Mouse (Mus musculus): ENCODE measurements around the gene 4930412O13Rik. TPM values are rescaled to one million over a fixed set of nuclear protein-coding genes. Genes with fewer than 3 reads are reported as not detected.
A peak's percentile ranks its signal among the peaks of the same experiment; 100 is the strongest.

The 4930412O13Rik gene
- polyA plus RNA-seq, 1 experiment from 2014 or later: 0.23 TPM

DNA sequence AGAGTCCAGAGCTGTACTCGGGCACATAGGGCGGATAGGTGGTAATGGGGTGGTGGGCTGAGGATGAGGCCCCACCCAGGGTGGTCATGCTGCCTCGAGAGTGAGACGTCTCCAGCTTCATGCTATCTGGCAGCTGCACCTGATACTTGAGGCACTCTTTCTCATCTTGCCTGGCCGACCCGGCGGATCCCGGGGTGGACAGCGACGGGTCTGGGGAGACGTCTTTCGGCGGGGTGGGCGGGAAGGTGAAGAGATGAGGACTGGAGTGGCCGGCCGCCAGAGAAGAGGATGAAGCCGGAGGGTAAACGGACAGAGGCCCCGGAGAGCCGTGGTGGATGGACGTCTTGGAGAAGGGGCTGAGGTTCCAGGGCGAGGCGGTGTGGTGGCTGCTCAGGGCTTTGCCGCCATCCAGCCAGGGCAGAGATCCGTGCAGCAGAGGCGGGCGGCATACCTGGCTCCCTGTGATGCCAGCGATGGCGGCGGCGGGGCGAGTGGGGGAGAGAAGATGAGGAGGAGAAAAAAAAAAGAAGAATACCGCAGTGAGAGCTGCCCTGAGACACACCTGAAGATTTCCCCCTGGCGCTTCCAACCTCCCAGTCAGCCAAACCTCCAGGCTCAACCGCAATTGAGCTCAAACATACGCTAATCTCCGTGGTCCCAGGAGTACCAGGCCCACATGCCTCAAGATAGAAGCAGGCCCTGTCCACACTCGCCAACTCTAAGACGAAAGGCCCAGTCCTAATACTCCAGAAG lies 6.4 kb upstream of the 4930412O13Rik start:
- H3K9me3 ChIP-seq: no peaks in the 10 kb centered on the region
- H3K36me3 ChIP-seq: no peaks in the 10 kb centered on the region
- WGBS: 10% methylated on average over 39 of the region's 39 CpGs
- ATAC-seq (ENCODE audit: low FRiP score, low read depth): no peak
- H3K27ac ChIP-seq: no peak overlapping the region
- H3K9ac ChIP-seq: no peak overlapping the region
- H3K4me2 ChIP-seq (replicated peaks): peak overlapping the region; percentile 77
- peaks cover 39% of the 10 kb centered on the region for H3K4me1 ChIP-seq
- H3K27me3 ChIP-seq: peaks cover 98% of the 10 kb centered on the region
- peak overlapping the region; percentile 19 for H3K4me3 ChIP-seq

DNA sequence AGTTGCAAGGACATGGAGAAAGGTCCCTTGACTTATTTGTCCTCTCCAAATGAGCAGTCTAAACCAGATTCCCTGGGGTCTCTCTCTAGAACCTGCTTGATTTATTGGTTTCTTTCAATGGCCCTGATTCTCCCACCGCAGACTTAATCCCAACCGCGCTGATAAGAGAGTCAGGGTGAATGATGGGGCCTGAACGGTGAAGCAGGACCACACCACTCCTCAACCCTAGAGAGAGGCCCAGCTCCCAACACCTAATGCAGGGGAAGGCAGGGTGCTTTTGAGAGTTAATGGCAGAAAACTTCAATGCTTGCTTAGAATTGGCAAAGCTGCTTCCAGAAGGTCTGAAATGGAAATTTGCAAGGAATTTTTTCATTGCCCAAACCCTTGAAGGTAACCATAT lies 5.8 kb upstream of the 4930412O13Rik start:
- H3K4me1 ChIP-seq: peaks cover 42% of the 10 kb centered on the region
- H3K9me3 ChIP-seq: no peaks in the 10 kb centered on the region
- ATAC-seq (ENCODE audit: low FRiP score, low read depth): no peak
- no peaks in the 10 kb centered on the region for H3K36me3 ChIP-seq
- peaks cover 98% of the 10 kb centered on the region for H3K27me3 ChIP-seq
- WGBS: 5% methylated on average over 4 of the region's 4 CpGs
- H3K27ac ChIP-seq: no peak overlapping the region
- no peak overlapping the region for H3K9ac ChIP-seq
- H3K4me3 ChIP-seq: peak overlapping the region; percentile 19
- peak overlapping the region; percentile 77 for H3K4me2 ChIP-seq (replicated peaks)

DNA sequence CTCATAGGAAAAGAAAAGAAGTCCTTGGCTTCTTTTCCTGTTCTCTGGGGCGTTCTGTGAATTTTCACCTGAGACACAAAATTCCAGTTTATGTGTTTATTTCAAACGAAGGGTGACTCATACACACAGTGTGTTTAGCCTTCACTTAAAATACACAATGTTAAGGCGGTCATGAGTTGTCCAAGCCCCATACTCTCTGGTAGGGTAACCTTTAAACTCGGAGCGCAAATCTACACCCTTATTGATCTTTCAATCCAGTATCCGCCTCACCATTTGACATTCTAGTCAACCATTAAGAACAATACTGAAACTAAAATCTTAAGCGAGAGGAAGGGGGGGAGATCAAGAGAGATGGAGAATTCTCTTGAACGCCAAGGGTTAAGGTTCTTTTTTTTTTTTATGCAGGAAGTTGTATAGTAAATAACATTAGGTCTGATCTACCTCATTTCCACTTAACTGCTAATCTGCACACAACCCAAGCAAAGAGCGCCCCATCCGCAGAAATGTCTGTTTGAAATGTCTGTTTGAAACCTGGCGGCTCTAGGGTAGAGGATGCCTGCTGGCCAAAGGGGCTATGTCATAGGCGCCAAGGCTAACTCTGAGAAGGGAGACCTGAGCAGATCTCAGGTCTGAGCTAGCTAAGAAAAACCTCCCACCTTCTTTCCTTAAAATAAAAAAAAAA lies 5.2 kb upstream of the 4930412O13Rik start:
- H3K27ac ChIP-seq: no peak overlapping the region
- H3K9ac ChIP-seq: no peak overlapping the region
- H3K4me1 ChIP-seq: peaks cover 44% of the 10 kb centered on the region
- no peaks in the 10 kb centered on the region for H3K9me3 ChIP-seq
- peak overlapping the region; percentile 48 for H3K4me3 ChIP-seq
- no peak for ATAC-seq (ENCODE audit: low FRiP score, low read depth)
- H3K27me3 ChIP-seq: peaks cover 98% of the 10 kb centered on the region
- peak overlapping the region; percentile 77 for H3K4me2 ChIP-seq (replicated peaks)
- 21% methylated on average over 12 of the region's 12 CpGs for WGBS
- no peaks in the 10 kb centered on the region for H3K36me3 ChIP-seq

DNA sequence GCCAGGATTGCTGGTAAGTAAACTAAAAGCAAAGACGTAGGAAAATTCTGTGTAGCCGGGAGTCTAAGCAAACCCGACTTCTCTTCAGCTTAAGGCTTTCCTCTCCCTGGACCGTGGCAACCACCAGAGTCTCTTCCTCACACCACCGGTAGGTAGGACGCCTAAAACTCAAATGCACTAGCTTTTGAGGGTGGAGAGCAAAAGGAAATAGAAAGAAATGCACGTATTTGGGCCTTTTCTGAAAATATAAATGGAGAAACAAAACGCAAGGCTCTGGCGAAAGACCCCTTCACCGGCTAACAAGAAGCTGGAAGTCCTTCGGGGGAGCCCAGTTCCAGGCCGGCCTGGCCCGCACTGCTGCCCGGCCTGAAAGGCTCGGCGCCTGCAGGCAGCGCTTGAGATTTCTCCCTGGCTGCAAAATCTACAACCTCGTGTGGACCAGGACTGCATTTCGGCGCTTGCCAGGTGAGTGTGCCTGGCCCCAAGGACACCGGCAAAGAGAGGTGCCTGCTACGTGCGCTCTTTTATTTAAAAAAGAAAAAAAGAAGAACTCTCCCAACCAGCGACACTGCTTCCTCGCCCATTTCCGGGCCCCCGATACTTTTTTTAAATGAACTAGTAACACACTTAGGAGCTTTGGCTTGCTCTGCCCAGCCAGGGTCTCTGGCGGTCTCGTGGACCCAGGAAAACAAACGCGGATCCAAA lies 4.3 kb upstream of the 4930412O13Rik start:
- 2% methylated on average over 31 of the region's 31 CpGs for WGBS
- no peak for ATAC-seq (ENCODE audit: low FRiP score, low read depth)
- no peaks in the 10 kb centered on the region for H3K36me3 ChIP-seq
- peaks cover 53% of the 10 kb centered on the region for H3K4me1 ChIP-seq
- no peaks in the 10 kb centered on the region for H3K9me3 ChIP-seq
- H3K27ac ChIP-seq: no peak overlapping the region
- peak overlapping the region; percentile 77 for H3K4me2 ChIP-seq (replicated peaks)
- peaks cover 98% of the 10 kb centered on the region for H3K27me3 ChIP-seq
- H3K4me3 ChIP-seq: peak overlapping the region; percentile 48
- peak overlapping the region; percentile 35; the same call in 1 of the 2 replicates for H3K9ac ChIP-seq

DNA sequence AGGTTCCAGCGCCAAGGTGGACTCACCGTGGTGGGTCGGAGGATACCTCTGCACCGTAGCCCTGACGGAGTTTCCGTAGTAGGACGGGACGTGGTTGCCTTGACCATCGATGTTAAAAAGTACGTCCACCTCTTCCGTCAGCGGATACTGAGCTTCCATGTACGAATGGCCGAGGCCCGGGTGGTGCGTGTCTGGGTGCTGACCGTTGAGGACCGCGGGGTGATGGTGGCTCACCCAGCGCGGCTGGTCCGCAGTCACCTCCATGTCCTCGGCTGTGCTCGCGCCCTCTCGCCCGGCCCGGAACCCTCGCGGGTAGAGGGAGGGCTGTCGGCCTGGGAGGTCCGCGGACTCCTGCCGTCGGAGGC lies 3.7 kb upstream of the 4930412O13Rik start:
- Histone ChIP-seq H3K9me3 (no peaks in the 10 kb centered on the region), H3K36me3 (no peaks in the 10 kb centered on the region), H3K4me3 (peak overlapping the region; percentile 48), H3K27me3 (peaks cover 98% of the 10 kb centered on the region), H3K4me2 (replicated peaks) (peak overlapping the region; percentile 77), H3K9ac (peak overlapping the region; percentile 48), H3K4me1 (peaks cover 55% of the 10 kb centered on the region), H3K27ac (no peak overlapping the region)
- under 1% methylated on average over 35 of the region's 35 CpGs for WGBS
- no peak for ATAC-seq (ENCODE audit: low FRiP score, low read depth)

DNA sequence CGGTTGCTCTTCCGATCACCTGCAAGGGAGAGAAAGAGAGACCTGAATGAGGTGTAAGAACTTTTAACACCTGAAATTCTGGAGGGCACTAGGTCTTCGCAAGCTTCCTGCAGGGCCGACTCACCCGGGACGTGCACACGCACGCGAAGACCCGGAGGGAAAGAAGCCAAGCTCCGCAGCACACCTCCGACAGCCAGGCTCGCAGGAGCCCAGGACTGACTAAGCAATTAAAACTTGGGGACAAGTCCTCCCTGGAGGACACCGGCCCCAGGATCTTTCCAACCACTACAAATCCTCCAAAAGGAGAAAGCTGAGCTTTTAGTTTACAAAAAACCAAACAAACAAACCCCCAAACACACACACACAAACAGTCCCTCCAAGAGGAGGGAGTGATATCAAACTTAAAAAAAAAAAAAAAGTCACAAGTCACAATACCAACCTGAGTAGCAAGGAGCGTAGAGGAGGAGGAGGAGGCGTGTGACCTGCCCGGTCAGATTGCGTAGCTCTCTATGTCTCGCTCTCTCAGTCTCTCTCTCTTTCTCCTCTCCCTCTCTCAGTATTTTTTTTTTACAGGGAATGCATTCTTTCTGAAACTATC lies 3.0 kb upstream of the 4930412O13Rik start:
- Histone ChIP-seq H3K27me3 (peaks cover 98% of the 10 kb centered on the region), H3K4me2 (replicated peaks) (peak overlapping the region; percentile 77), H3K36me3 (no peaks in the 10 kb centered on the region), H3K27ac (no peak overlapping the region), H3K4me3 (peak overlapping the region; percentile 48), H3K4me1 (peaks cover 55% of the 10 kb centered on the region), H3K9me3 (no peaks in the 10 kb centered on the region), H3K9ac (peak overlapping the region; percentile 35; the same call in 1 of the 2 replicates)
- no peak for ATAC-seq (ENCODE audit: low FRiP score, low read depth)
- under 1% methylated on average over 19 of the region's 19 CpGs for WGBS

DNA sequence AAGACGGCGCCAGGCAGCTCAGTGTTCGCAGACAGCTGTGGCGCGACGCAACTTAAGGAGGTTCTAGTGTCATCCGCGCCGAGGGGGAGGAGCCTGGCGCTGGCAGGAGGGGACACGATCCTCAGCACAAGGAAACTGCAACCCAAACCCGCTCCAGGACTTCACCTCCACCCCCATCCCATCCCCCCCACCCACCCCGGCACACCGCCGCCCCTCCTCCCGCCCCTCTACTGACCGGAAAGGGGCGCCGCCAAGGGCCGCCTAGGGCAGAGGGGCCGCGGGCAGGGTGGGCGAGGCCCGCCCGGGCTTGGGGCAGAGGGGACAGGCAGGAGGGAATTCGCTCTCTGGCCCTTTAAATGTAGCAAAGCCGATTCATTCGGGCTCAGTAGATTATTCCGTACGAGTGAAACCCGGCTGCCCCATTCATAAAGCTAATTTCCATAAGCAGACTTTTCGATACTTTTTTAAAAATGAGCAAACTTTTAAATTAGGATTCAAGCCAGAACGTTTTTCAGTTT lies 2.4 kb upstream of the 4930412O13Rik start:
- Histone ChIP-seq H3K4me1 (peaks cover 60% of the 10 kb centered on the region), H3K4me3 (peak overlapping the region; percentile 48), H3K27ac (no peak overlapping the region; the same call in 1 of the 2 replicates), H3K27me3 (peaks cover 98% of the 10 kb centered on the region), H3K9me3 (no peaks in the 10 kb centered on the region), H3K36me3 (no peaks in the 10 kb centered on the region), H3K9ac (peak overlapping the region; percentile 35; the same call in 1 of the 2 replicates), H3K4me2 (replicated peaks) (peak overlapping the region; percentile 77)
- ATAC-seq (ENCODE audit: low FRiP score, low read depth): peak; percentile 9; the same call in 1 of the 2 replicates
- WGBS: under 1% methylated on average over 31 of the region's 33 CpGs

DNA sequence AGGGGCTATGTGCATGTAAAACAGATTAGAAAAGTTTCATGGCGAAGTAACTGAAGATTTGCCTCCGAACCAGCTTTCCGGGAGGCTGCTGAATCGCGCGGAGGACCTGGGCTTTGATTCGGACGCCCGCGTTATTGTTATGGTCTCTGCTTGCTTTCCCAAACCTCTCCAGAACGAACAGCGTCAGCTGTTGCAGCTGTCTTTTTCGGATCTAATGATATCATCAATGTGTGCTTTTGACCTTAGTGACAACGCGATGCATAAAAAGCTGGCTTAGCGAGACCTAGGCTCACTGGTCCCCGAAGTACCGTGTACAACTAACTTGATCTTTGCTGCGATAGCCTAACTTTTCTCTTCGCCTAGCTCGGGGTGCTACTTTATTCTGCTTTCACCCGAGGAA lies 2.0 kb upstream of the 4930412O13Rik start:
- peaks cover 62% of the 10 kb centered on the region for H3K4me1 ChIP-seq
- under 1% methylated on average over 22 of the region's 22 CpGs for WGBS
- peaks cover 98% of the 10 kb centered on the region for H3K27me3 ChIP-seq

DNA sequence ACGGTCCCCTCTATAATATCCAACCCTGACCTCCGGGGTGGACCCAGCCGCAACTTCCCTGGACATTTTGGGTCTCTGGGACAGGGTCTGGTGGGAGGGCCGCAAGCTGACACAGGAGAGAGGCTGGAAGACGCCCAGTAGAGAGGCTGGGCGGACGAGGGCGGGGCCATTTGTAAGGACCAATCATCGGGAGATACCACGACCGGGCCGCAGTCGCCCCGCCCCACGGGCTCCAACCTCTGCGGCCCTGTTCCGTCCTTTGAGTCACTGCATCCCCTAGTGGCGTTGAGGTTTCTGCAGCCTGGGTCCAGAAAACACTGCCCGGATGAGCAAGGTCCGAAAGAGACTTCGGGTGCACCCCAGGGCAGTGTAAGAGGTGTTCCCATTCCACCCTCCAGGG lies 1.6 kb upstream of the 4930412O13Rik start:
- Histone ChIP-seq H3K27ac (no peak overlapping the region), H3K4me3 (peak overlapping the region; percentile 48), H3K4me1 (peaks cover 61% of the 10 kb centered on the region), H3K9ac (0 out of 2 replicates have a peak overlapping the region, but pooled peaks have one; percentile 20), H3K27me3 (peaks cover 98% of the 10 kb centered on the region), H3K9me3 (no peaks in the 10 kb centered on the region), H3K4me2 (replicated peaks) (peak overlapping the region; percentile 77), H3K36me3 (no peaks in the 10 kb centered on the region)
- ATAC-seq (ENCODE audit: low FRiP score, low read depth): peak; percentile 93
- 0% methylated on average over 21 of the region's 21 CpGs for WGBS

More for the DNA sequence above, 2.0 kb upstream of the 4930412O13Rik start:
- H3K27ac ChIP-seq: no peak overlapping the region; the same call in 1 of the 2 replicates
- H3K9me3 ChIP-seq: no peaks in the 10 kb centered on the region
- H3K4me2 ChIP-seq (replicated peaks): peak overlapping the region; percentile 77
- no peak for ATAC-seq (ENCODE audit: low FRiP score, low read depth)
- peak overlapping the region; percentile 20; the same call in 1 of the 2 replicates for H3K9ac ChIP-seq
- H3K36me3 ChIP-seq: no peaks in the 10 kb centered on the region
- peak overlapping the region; percentile 48 for H3K4me3 ChIP-seq

DNA sequence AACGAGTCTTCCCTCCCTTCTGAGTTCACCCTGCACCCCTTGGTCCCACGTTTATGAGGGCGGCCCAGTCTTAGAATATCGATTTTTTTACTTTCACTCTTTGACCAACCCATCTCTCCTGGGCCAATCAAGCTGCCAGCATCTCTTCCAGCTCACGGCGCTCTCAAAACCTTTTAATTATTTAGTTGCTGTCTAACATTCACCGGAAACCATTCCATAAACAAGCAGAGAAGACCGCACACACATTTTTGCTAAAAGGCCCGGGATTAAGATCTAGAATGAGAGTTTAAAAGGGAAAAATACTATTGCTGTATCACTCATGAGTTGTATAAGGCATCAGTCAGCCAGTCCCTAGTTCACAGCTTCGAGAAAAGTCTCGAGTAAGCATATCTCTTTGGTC lies 781 bp upstream of the 4930412O13Rik start:
- no peak overlapping the region for H3K27ac ChIP-seq
- H3K4me2 ChIP-seq (replicated peaks): no peak overlapping the region; the same call in 1 of the 2 replicates
- no peak overlapping the region for H3K9ac ChIP-seq
- peaks cover 98% of the 10 kb centered on the region for H3K27me3 ChIP-seq
- H3K4me3 ChIP-seq: no peak overlapping the region; the same call in 1 of the 2 replicates
- WGBS: 5% methylated on average over 11 of the region's 11 CpGs
- no peak for ATAC-seq (ENCODE audit: low FRiP score, low read depth)
- peaks cover 57% of the 10 kb centered on the region for H3K4me1 ChIP-seq
- no peaks in the 10 kb centered on the region for H3K9me3 ChIP-seq
- no peaks in the 10 kb centered on the region for H3K36me3 ChIP-seq

DNA sequence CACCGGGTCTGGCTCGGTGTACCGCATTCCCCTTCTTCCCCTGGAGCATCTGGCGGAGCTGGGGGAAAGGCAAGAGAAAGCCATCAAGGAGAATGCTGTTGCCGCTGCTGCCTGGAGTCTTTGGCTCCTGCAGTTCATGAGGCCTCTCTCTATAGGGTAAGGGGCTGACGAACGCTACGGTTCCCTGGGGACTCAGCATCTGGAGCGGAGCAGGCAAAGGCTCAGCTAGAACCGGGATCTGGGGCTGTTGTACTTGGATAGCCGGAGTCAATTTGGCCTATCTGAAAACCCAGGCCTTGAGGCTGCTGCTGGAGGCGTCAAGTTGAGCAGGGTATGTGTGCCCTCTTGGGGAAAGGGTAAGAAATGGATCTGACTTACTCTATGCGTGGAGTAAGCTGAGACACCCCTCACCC lies 565 bp downstream of the 4930412O13Rik start:
- Histone ChIP-seq H3K27me3 (peaks cover 98% of the 10 kb centered on the region), H3K27ac (no peak overlapping the region), H3K4me1 (peaks cover 57% of the 10 kb centered on the region), H3K4me3 (peak overlapping the region; percentile 38), H3K4me2 (replicated peaks) (peak overlapping the region; percentile 64), H3K9me3 (no peaks in the 10 kb centered on the region), H3K9ac (peak overlapping the region; percentile 4; the same call in 1 of the 2 replicates), H3K36me3 (no peaks in the 10 kb centered on the region)
- 0% methylated on average over 13 of the region's 13 CpGs for WGBS
- no peak for ATAC-seq (ENCODE audit: low FRiP score, low read depth)

Measured in limb, embryonic 13.5 days (tissue).